Mouse (Mus musculus) MEL (cell line): ENCODE measurements around the gene Rph3al.

ENCODE experiments used
- CHD2 ChIP-seq: IDR thresholded peaks from 2 replicates; pipeline ENCODE4 v1.6.1; 2011; ENCODE audit warnings: low read length, improper control_type of control experiment
- POLR2A ChIP-seq, 2 experiments: IDR thresholded peaks; 2 replicates each; pipeline ENCODE4 v1.6.1; 2011 to 2012; ENCODE audit warnings: low read length in 2 of 2, mild to moderate bottlenecking in 2 of 2, control low read depth in 1 of 2, improper control_type of control experiment in 1 of 2, low read depth in 1 of 2, moderate library complexity in 1 of 2; ENCODE audit not compliant: control insufficient read depth in 1 of 2, insufficient read depth in 1 of 2, poor library complexity in 1 of 2

DNA sequence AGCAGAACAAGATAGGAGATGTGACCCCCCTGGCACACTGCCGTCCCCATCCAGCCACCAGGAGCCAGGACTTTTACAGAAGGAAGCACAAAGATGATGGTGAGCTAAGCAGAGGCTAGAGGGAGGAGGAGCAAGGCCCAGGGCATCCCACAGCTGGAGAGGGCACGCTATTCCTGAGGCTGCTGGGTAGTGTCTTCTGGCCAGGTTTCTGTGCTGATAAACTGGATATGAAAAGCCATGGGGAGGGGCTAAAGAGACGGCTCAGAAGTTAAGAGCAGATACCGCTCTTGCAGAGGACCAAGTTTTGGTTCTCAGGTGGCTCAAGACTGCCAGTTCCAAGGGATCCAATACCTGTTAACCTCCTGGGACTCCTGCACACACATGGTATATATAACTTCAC is 76.6 kb downstream of the Rph3al start:
- no peak for TF ChIP-seq CHD2
- no peak for TF ChIP-seq POLR2A (IDR thresholded peaks at IDR 0.05; ENCODE audit: control insufficient read depth in 1 of 2, insufficient read depth in 1 of 2, low read depth in 1 of 2, low read length in 2 of 2, poor library complexity in 1 of 2)
